Mouse (Mus musculus): ENCODE results near the gene Il24.
A peak's percentile ranks its signal among the peaks of the same experiment; 100 is the strongest.

Il24 gene

GRCm38 (mm10) chr1:130887354-130887753, at the start of gene Il24:
Gene Il24, minus strand, starts transcription at chr1:130887454.
- no peak for DNase-seq

- DNase-seq, result no peak
Observed at GRCm38 (mm10) chr1:130936351-130936750, 49.1 kb upstream of the Il24 start.

- peak in 1 of 2 experiments; percentile 7 for DNase-seq
Observed at GRCm38 (mm10) chr1:130926484-130926883, 39.2 kb upstream of the Il24 start.

- no peak for DNase-seq
Observed at GRCm38 (mm10) chr1:130918323-130918980, 31.2 kb upstream of the Il24 start.

- DNase-seq, result no peak
Observed at GRCm38 (mm10) chr1:130911401-130912010, 24.3 kb upstream of the Il24 start, which contains the start of gene Il20. Gene Il20, minus strand, starts transcription at chr1:130911451.

GRCm38 (mm10) chr1:130902505-130902904, 15.3 kb upstream of the Il24 start:
- no peak for DNase-seq

- DNase-seq, result no peak
Observed at GRCm38 (mm10) chr1:130894468-130894867, 7.2 kb upstream of the Il24 start.

- no peak for DNase-seq
Observed at GRCm38 (mm10) chr1:130893329-130894040, 6.2 kb upstream of the Il24 start.

GRCm38 (mm10) chr1:130892446-130892845, 5.2 kb upstream of the Il24 start:
- DNase-seq, result no peak

GRCm38 (mm10) chr1:130883146-130883545, 4.1 kb downstream of the Il24 start:
- DNase-seq, result no peak

GRCm38 (mm10) chr1:130879927-130880326, 7.3 kb downstream of the Il24 start:
- no peak for DNase-seq

- DNase-seq, result peak in 1 of 2 experiments; percentile 30
Observed at GRCm38 (mm10) chr1:130877889-130878614, 9.2 kb downstream of the Il24 start.

- DNase-seq, result peak in 1 of 2 experiments; percentile 50
Observed at GRCm38 (mm10) chr1:130876931-130877509, 10.2 kb downstream of the Il24 start.

- DNase-seq, result no peak
Observed at GRCm38 (mm10) chr1:130875910-130876309, 11.3 kb downstream of the Il24 start.

GRCm38 (mm10) chr1:130875139-130875538, 12.1 kb downstream of the Il24 start:
- DNase-seq, result peak in 1 of 2 experiments; percentile 44

GRCm38 (mm10) chr1:130872912-130873311, 14.3 kb downstream of the Il24 start:
- DNase-seq, result no peak

- DNase-seq, result no peak
Observed at GRCm38 (mm10) chr1:130865541-130866221, 21.6 kb downstream of the Il24 start, which contains the start of gene Fcmr. Gene Fcmr, plus strand, starts transcription at chr1:130865669.

GRCm38 (mm10) chr1:130864741-130865140, 22.5 kb downstream of the Il24 start:
- no peak for DNase-seq

- DNase-seq, result peak in 1 of 2 experiments; percentile 38
Observed at GRCm38 (mm10) chr1:130864238-130864637, 23.0 kb downstream of the Il24 start.

- DNase-seq, result no peak
Observed at GRCm38 (mm10) chr1:130857456-130857855, 29.8 kb downstream of the Il24 start.

- DNase-seq, result no peak
Observed at GRCm38 (mm10) chr1:130855723-130856122, 31.5 kb downstream of the Il24 start.

- no peak for DNase-seq
Observed at GRCm38 (mm10) chr1:130854819-130855218, 32.4 kb downstream of the Il24 start.

All from lung, postnatal 4 days (tissue).